Comparison of ENCODE assay signal across 9 mouse cellular contexts in genomic region chr4:124703881-124704796, GRCm38 (mm10). TPM values are rescaled to one million over a fixed set of nuclear protein-coding genes. Genes with fewer than 3 reads are reported as not detected.
A peak's percentile ranks its signal among the peaks of the same experiment; 100 is the strongest.
DNase-seq lines count a peak whose midpoint lies in the region; ATAC-seq and TF ChIP-seq lines count a peak whose summit lies in the region.
"Had no signal": no experiment of that assay in that cellular context is flagged by ENCODE, and none has a peak within 500 bp of the region (broad histone marks: within the 10 kb centered on the region; RNA-seq: fewer than 3 reads in every experiment).

No protein-coding gene starts in this region.

- H3K27ac ChIP-seq in spleen, adult 2 months (ENCODE audit: insufficient read depth, low read length) = peak overlapping the region; percentile 82
- peak overlapping the region; percentile 92 for H3K27ac ChIP-seq in embryonic facial prominence, embryonic 11.5 days (replicated peaks; ENCODE audit: low read depth, low read length)
- peak overlapping the region; percentile 63; the same call in 1 of the 2 replicates for H3K27ac ChIP-seq in hindbrain, postnatal 0 days
- H3K27ac ChIP-seq in midbrain, embryonic 14.5 days (replicated peaks; ENCODE audit: low read depth, low read length) = peak overlapping the region; percentile 41

- no peak overlapping the region for H3K4me3 ChIP-seq in spleen, adult 2 months (ENCODE audit: extremely low read depth, insufficient read depth, insufficient read length)
- H3K4me3 ChIP-seq in embryonic facial prominence, embryonic 11.5 days (ENCODE audit: low read depth, low read length) = no peak overlapping the region
- no peak overlapping the region for H3K4me3 ChIP-seq in hindbrain, postnatal 0 days (ENCODE audit: low read length)
- H3K4me3 ChIP-seq in midbrain, embryonic 14.5 days (replicated peaks; ENCODE audit: low read depth, low read length) = no peak overlapping the region

- H3K36me3 ChIP-seq in spleen, adult 2 months (ENCODE audit: control insufficient read depth, insufficient read depth, low read length) = no peaks in the 10 kb centered on the region
- H3K36me3 ChIP-seq in embryonic facial prominence, embryonic 11.5 days (replicated peaks; ENCODE audit: control insufficient read depth, insufficient read depth, low read depth, low read length) = peaks cover 6% of the 10 kb centered on the region
- no peaks in the 10 kb centered on the region for H3K36me3 ChIP-seq in hindbrain, postnatal 0 days (ENCODE audit: insufficient read depth, low read length)
- H3K36me3 ChIP-seq in midbrain, embryonic 14.5 days (ENCODE audit: control insufficient read depth, insufficient read depth, low read length) = no peaks in the 10 kb centered on the region

- H3K9me3 ChIP-seq in embryonic facial prominence, embryonic 11.5 days (replicated peaks; ENCODE audit: control insufficient read depth, low read length) = no peaks in the 10 kb centered on the region
- no peaks in the 10 kb centered on the region for H3K9me3 ChIP-seq in hindbrain, postnatal 0 days (ENCODE audit: low read length)
- no peaks in the 10 kb centered on the region for H3K9me3 ChIP-seq in midbrain, embryonic 14.5 days (ENCODE audit: control insufficient read depth, low read length)

- TF ChIP-seq POLR2A in spleen, adult 2 months (IDR thresholded peaks at IDR 0.05; ENCODE audit: low read depth, low read length) = no peak

- peak overlapping the region; percentile 41 for H3K4me2 ChIP-seq in embryonic facial prominence, embryonic 11.5 days (ENCODE audit: low read depth, low read length)
- peak overlapping the region; percentile 21; the same call in 1 of the 2 replicates for H3K4me2 ChIP-seq in hindbrain, postnatal 0 days (ENCODE audit: low read depth, low read length)
- H3K4me2 ChIP-seq in midbrain, embryonic 14.5 days (ENCODE audit: low read length) = peak overlapping the region; percentile 24; the same call in 1 of the 2 replicates

- WGBS in spleen, adult 2 months = 22% methylated on average over 6 of the region's 6 CpGs
- 5% methylated on average over 6 of the region's 6 CpGs for WGBS in embryonic facial prominence, embryonic 11.5 days
- 11% methylated on average over 6 of the region's 6 CpGs for WGBS in hindbrain, postnatal 0 days
- 4% methylated on average over 6 of the region's 6 CpGs for WGBS in midbrain, embryonic 14.5 days

- peak overlapping the region; percentile 55 for H3K9ac ChIP-seq in embryonic facial prominence, embryonic 11.5 days (replicated peaks; ENCODE audit: low read length)
- H3K9ac ChIP-seq in hindbrain, postnatal 0 days (replicated peaks; ENCODE audit: low read length) = no peak overlapping the region; the same call in 1 of the 2 replicates
- H3K9ac ChIP-seq in midbrain, embryonic 14.5 days (replicated peaks; ENCODE audit: low read length) = 0 out of 2 replicates have a peak overlapping the region, but pooled peaks have one; percentile 12

- no peak for ATAC-seq in embryonic facial prominence, embryonic 11.5 days (replicated peaks; ENCODE audit: insufficient number of reproducible peaks, low FRiP score, low TSS enrichment, low read depth)
- ATAC-seq in hindbrain, postnatal 0 days = no peak
- ATAC-seq in midbrain, embryonic 14.5 days (ENCODE audit: low FRiP score, low TSS enrichment) = no peak

- no peaks in the 10 kb centered on the region for H3K27me3 ChIP-seq in spleen, adult 2 months (ENCODE audit: control insufficient read depth, insufficient read depth, low read length)
- H3K27me3 ChIP-seq in embryonic facial prominence, embryonic 11.5 days (ENCODE audit: control insufficient read depth, insufficient read depth, low read length) = no peaks in the 10 kb centered on the region
- no peaks in the 10 kb centered on the region for H3K27me3 ChIP-seq in hindbrain, postnatal 0 days (ENCODE audit: insufficient read depth, low read length)
- peaks cover 8% of the 10 kb centered on the region; the same call in 1 of the 2 replicates for H3K27me3 ChIP-seq in midbrain, embryonic 14.5 days (ENCODE audit: control insufficient read depth, insufficient read depth, low read length)

- H3K4me1 ChIP-seq in spleen, adult 2 months (ENCODE audit: control insufficient read depth, insufficient read depth, insufficient read length) = peaks cover 32% of the 10 kb centered on the region
- peaks cover 25% of the 10 kb centered on the region for H3K4me1 ChIP-seq in embryonic facial prominence, embryonic 11.5 days (ENCODE audit: control insufficient read depth, insufficient read depth, low read length)
- peaks cover 11% of the 10 kb centered on the region; the same call in 1 of the 2 replicates for H3K4me1 ChIP-seq in hindbrain, postnatal 0 days (ENCODE audit: insufficient read depth, low read length)
- H3K4me1 ChIP-seq in midbrain, embryonic 14.5 days (ENCODE audit: control insufficient read depth, insufficient read depth, low read length) = peaks cover 24% of the 10 kb centered on the region

- no peak for TF ChIP-seq CTCF in spleen, adult 2 months (IDR thresholded peaks at IDR 0.05; ENCODE audit: extremely low read depth, insufficient read depth, insufficient read length, insufficient replicate concordance)
- TF ChIP-seq CTCF in hindbrain, postnatal 0 days (IDR thresholded peaks at IDR 0.05; ENCODE audit: low read depth) = no peak

- DNase-seq in spleen, adult 2 months (ENCODE audit: low read depth in 1 of 2, low spot score in 2 of 2) = peak in 1 of 2 experiments; percentile 30
- no peak for DNase-seq in spleen, postnatal 4 days (ENCODE audit: low spot score in 2 of 2)
- DNase-seq in embryonic facial prominence, embryonic 11.5 days (ENCODE audit: low spot score) = peak; percentile 66
- DNase-seq in hindbrain, postnatal 0 days (ENCODE audit: low spot score) = no peak
- DNase-seq in midbrain, embryonic 14.5 days = peak; percentile 19
- DNase-seq in right cerebral cortex, adult 18-20 months = no peak
- DNase-seq in right cerebral cortex, postnatal 10 days (ENCODE audit: low spot score in 2 of 2) = no peak
- no peak for DNase-seq in urinary bladder, adult 18-20 months (ENCODE audit: low spot score in 2 of 2)

RNA-seq across cellular contexts. Expression of gene Fhl3, which starts 3.6 kb away (rescaled TPM):
- 19.4 and 25.0 TPM in 2 replicates for polyA plus RNA-seq in spleen, adult 2 months (2012; rRNA removed)
- 9.7 and 10.7 TPM in 2 replicates for polyA plus RNA-seq in embryonic facial prominence, embryonic 11.5 days (2014; fragmentation: Nextera tagmentation; extraction: Ambion mirVana)
- total RNA-seq in hindbrain, postnatal 0 days (2014; rRNA removed) = 7.1 and 7.3 TPM in 2 replicates
- polyA plus RNA-seq in hindbrain, postnatal 0 days (2015; fragmentation: Nextera tagmentation; extraction: Ambion mirVana) = 2.5 and 3.1 TPM in 2 replicates
- polyA plus RNA-seq in midbrain, embryonic 14.5 days (2014; fragmentation: Nextera tagmentation; extraction: Ambion mirVana) = 0.73 and 1.8 TPM in 2 replicates

RNA-seq across cellular contexts. Expression of gene Sf3a3, which starts 10.4 kb away (rescaled TPM):
- 8.6 and 8.8 TPM in 2 replicates for polyA plus RNA-seq in spleen, adult 2 months (2012; rRNA removed)
- 236 and 240 TPM in 2 replicates for polyA plus RNA-seq in embryonic facial prominence, embryonic 11.5 days (2014; fragmentation: Nextera tagmentation; extraction: Ambion mirVana)
- 18.7 and 33.0 TPM in 2 replicates for total RNA-seq in hindbrain, postnatal 0 days (2014; rRNA removed)
- polyA plus RNA-seq in hindbrain, postnatal 0 days (2015; fragmentation: Nextera tagmentation; extraction: Ambion mirVana) = 79.7 and 87.9 TPM in 2 replicates
- 94.9 and 116 TPM in 2 replicates for polyA plus RNA-seq in midbrain, embryonic 14.5 days (2014; fragmentation: Nextera tagmentation; extraction: Ambion mirVana)

RNA-seq across cellular contexts. Expression of gene Utp11, which starts 10.7 kb away (rescaled TPM):
- 3.0 and 3.4 TPM in 2 replicates for polyA plus RNA-seq in spleen, adult 2 months (2012; rRNA removed)
- 77.1 and 90.3 TPM in 2 replicates for polyA plus RNA-seq in embryonic facial prominence, embryonic 11.5 days (2014; fragmentation: Nextera tagmentation; extraction: Ambion mirVana)
- total RNA-seq in hindbrain, postnatal 0 days (2014; rRNA removed) = 4.0 and 9.0 TPM in 2 replicates
- 31.2 and 39.0 TPM in 2 replicates for polyA plus RNA-seq in hindbrain, postnatal 0 days (2015; fragmentation: Nextera tagmentation; extraction: Ambion mirVana)
- 37.6 and 38.2 TPM in 2 replicates for polyA plus RNA-seq in midbrain, embryonic 14.5 days (2014; fragmentation: Nextera tagmentation; extraction: Ambion mirVana)

RNA-seq across cellular contexts. Expression of gene Inpp5b, which starts 37.5 kb away (rescaled TPM):
- 31.3 and 33.4 TPM in 2 replicates for polyA plus RNA-seq in spleen, adult 2 months (2012; rRNA removed)
- 26.2 and 28.2 TPM in 2 replicates for polyA plus RNA-seq in embryonic facial prominence, embryonic 11.5 days (2014; fragmentation: Nextera tagmentation; extraction: Ambion mirVana)
- 15.9 and 16.0 TPM in 2 replicates for total RNA-seq in hindbrain, postnatal 0 days (2014; rRNA removed)
- polyA plus RNA-seq in hindbrain, postnatal 0 days (2015; fragmentation: Nextera tagmentation; extraction: Ambion mirVana) = 14.9 and 15.4 TPM in 2 replicates
- polyA plus RNA-seq in midbrain, embryonic 14.5 days (2014; fragmentation: Nextera tagmentation; extraction: Ambion mirVana) = 16.4 and 26.4 TPM in 2 replicates

RNA-seq across cellular contexts. Expression of gene Pou3f1, which starts 47.5 kb away (rescaled TPM):
- polyA plus RNA-seq in spleen, adult 2 months (2012; rRNA removed) = 0.02 and 0.06 TPM in 2 replicates
- polyA plus RNA-seq in embryonic facial prominence, embryonic 11.5 days (2014; fragmentation: Nextera tagmentation; extraction: Ambion mirVana) = 2.1 and 3.4 TPM in 2 replicates
- total RNA-seq in hindbrain, postnatal 0 days (2014; rRNA removed) = 4.8 and 7.0 TPM in 2 replicates
- polyA plus RNA-seq in hindbrain, postnatal 0 days (2015; fragmentation: Nextera tagmentation; extraction: Ambion mirVana) = 4.1 and 6.3 TPM in 2 replicates
- 21.7 and 22.6 TPM in 2 replicates for polyA plus RNA-seq in midbrain, embryonic 14.5 days (2014; fragmentation: Nextera tagmentation; extraction: Ambion mirVana)
- total RNA-seq: hematopoietic stem cell, adult 5-6 weeks had no signal

Comparison
In these comparisons a context has a peak if more than half of its experiments do, and no peak if none do; other contexts are left out.
1. DNase-seq: peak in embryonic facial prominence, embryonic 11.5 days (single experiment) and midbrain, embryonic 14.5 days (single experiment); none in spleen, postnatal 4 days (0 of 2), hindbrain, postnatal 0 days (single experiment), right cerebral cortex, adult 18-20 months (single experiment), right cerebral cortex, postnatal 10 days (0 of 2) and urinary bladder, adult 18-20 months (0 of 2).
2. H3K27ac ChIP-seq: peak in every context shown above with its lines; median percentile 92 in embryonic facial prominence, embryonic 11.5 days; 82 in spleen, adult 2 months; 63 in hindbrain, postnatal 0 days; 41 in midbrain, embryonic 14.5 days.
3. Peak in every context shown above with its lines, with median percentiles within 50 percentile points of each other: H3K4me2 ChIP-seq.